In genomic region chr4:137287818-137288217, GRCm38 (mm10) we compare ENCODE assay signal across 9 mouse cellular contexts. TPM values are rescaled to one million over a fixed set of nuclear protein-coding genes. Genes with fewer than 3 reads are reported as not detected.
DNase-seq lines count a peak whose midpoint lies in the region; ATAC-seq and TF ChIP-seq lines count a peak whose summit lies in the region.
"Had no signal": no experiment of that assay in that cellular context is flagged by ENCODE, and none has a peak within 500 bp of the region (broad histone marks: within the 10 kb centered on the region; RNA-seq: fewer than 3 reads in every experiment).

No protein-coding gene starts in this region.

- H3K4me2 ChIP-seq in liver, embryonic 14.5 days (ENCODE audit: low read depth), result no peak overlapping the region
- H3K4me2 ChIP-seq in stomach, postnatal 0 days (replicated peaks; ENCODE audit: low read depth), result no peak overlapping the region
- H3K4me2 ChIP-seq: midbrain, embryonic 12.5 days had no signal

- no peak overlapping the region for H3K9ac ChIP-seq in liver, embryonic 14.5 days (replicated peaks)
- H3K9ac ChIP-seq in stomach, postnatal 0 days (ENCODE audit: low read length), result no peak overlapping the region
- H3K9ac ChIP-seq: midbrain, embryonic 12.5 days had no signal

- peaks cover 28% of the 10 kb centered on the region for H3K27me3 ChIP-seq in G1E (ENCODE audit: insufficient read depth, low read length)
- peaks cover 2% of the 10 kb centered on the region; the same call in 1 of the 2 replicates for H3K27me3 ChIP-seq in liver, embryonic 14.5 days (ENCODE audit: control insufficient read depth, insufficient read depth, low read length)
- no peaks in the 10 kb centered on the region for H3K27me3 ChIP-seq in stomach, postnatal 0 days (ENCODE audit: control insufficient read depth, insufficient read depth, low read length)

- TF ChIP-seq EP300 in liver, embryonic 14.5 days (IDR thresholded peaks at IDR 0.05; ENCODE audit: low read depth), result no peak
- no peak for TF ChIP-seq EP300 in stomach, postnatal 0 days (optimal IDR thresholded peaks at IDR 0.05)

- no peaks in the 10 kb centered on the region for H3K4me1 ChIP-seq in G1E (ENCODE audit: insufficient read depth, low read depth, low read length)
- H3K4me1 ChIP-seq in liver, embryonic 14.5 days (replicated peaks; ENCODE audit: control insufficient read depth in 2 of 2, insufficient read depth in 2 of 2, low read length in 1 of 2), result no peaks in the 10 kb centered on the region
- H3K4me1 ChIP-seq in stomach, postnatal 0 days (replicated peaks; ENCODE audit: control insufficient read depth, insufficient read depth), result no peaks in the 10 kb centered on the region; the same call in 1 of the 2 replicates

- TF ChIP-seq POLR2A in brain, embryonic 14.5 days (IDR thresholded peaks at IDR 0.05; ENCODE audit: borderline replicate concordance, extremely low read depth, insufficient read depth, insufficient read length, poor library complexity, severe bottlenecking), result no peak

- no peak overlapping the region for H3K27ac ChIP-seq in liver, embryonic 14.5 days
- H3K27ac ChIP-seq in stomach, postnatal 0 days (replicated peaks), result no peak overlapping the region
- H3K27ac ChIP-seq: midbrain, embryonic 12.5 days had no signal

- TF ChIP-seq CTCF in G1E (IDR thresholded peaks at IDR 0.05; ENCODE audit: low read depth, low read length), result peak; percentile 36; the same call in 1 of the 2 replicates
- TF ChIP-seq CTCF in brain, embryonic 14.5 days (IDR thresholded peaks at IDR 0.05; ENCODE audit: borderline replicate concordance, extremely low read depth, insufficient read depth, insufficient read length), result peak; percentile 89
- TF ChIP-seq CTCF in liver, embryonic 14.5 days (IDR thresholded peaks at IDR 0.05; ENCODE audit: low read depth), result peak; percentile 89
- peak; percentile 90 for TF ChIP-seq CTCF in stomach, postnatal 0 days (IDR thresholded peaks at IDR 0.05; ENCODE audit: low read depth)

- intact Hi-C loops in left cerebral cortex, postnatal 4 days (cut with DNase I), result no loop called here

- H3K36me3 ChIP-seq in G1E (replicated peaks), result no peaks in the 10 kb centered on the region
- no peaks in the 10 kb centered on the region for H3K36me3 ChIP-seq in liver, embryonic 14.5 days (replicated peaks; ENCODE audit: control insufficient read depth, insufficient read depth, low read depth)
- peaks cover 3% of the 10 kb centered on the region; the same call in 1 of the 2 replicates for H3K36me3 ChIP-seq in stomach, postnatal 0 days (ENCODE audit: control insufficient read depth, insufficient read depth, low read length)
- H3K36me3 ChIP-seq: midbrain, embryonic 12.5 days had no signal

- no peak for ATAC-seq in G1E (ENCODE audit: extremely low read depth, insufficient number of reproducible peaks, low FRiP score, poor library complexity, severe bottlenecking)
- ATAC-seq in liver, embryonic 14.5 days (ENCODE audit: insufficient read depth), result no peak
- no peak for ATAC-seq in stomach, postnatal 0 days (ENCODE audit: low FRiP score, low TSS enrichment)

- peak; percentile 62 for DNase-seq in left cerebral cortex, postnatal 4 days
- no peak for DNase-seq in left cerebral cortex, adult 8-10 months (ENCODE audit: low spot score in 2 of 2)
- DNase-seq in G1E (ENCODE audit: low spot score), result no peak
- peak; percentile 65 for DNase-seq in brain, embryonic 14.5 days (ENCODE audit: low read depth)
- DNase-seq in heart, postnatal 4 days, result peak; percentile 76
- no peak for DNase-seq in liver, embryonic 14.5 days (ENCODE audit: low read depth in 3 of 3, low spot score in 3 of 3)
- DNase-seq in stomach, postnatal 0 days (ENCODE audit: low spot score), result peak; percentile 71
- no peak for DNase-seq in frontal cortex, postnatal 10 days (ENCODE audit: low spot score in 2 of 2)

- WGBS in liver, embryonic 14.5 days (ENCODE audit: insufficient replicate concordance), result 2% methylated on average over 4 of the region's 4 CpGs
- WGBS in stomach, postnatal 0 days, result 6% methylated on average over 4 of the region's 4 CpGs

- H3K4me3 ChIP-seq in G1E (ENCODE audit: low read depth, low read length), result no peak overlapping the region
- no peak overlapping the region for H3K4me3 ChIP-seq in liver, embryonic 14.5 days (ENCODE audit: insufficient read depth in 1 of 2, low read depth in 2 of 2, low read length in 2 of 2)
- H3K4me3 ChIP-seq in stomach, postnatal 0 days (ENCODE audit: low read depth, low read length), result no peak overlapping the region
- H3K4me3 ChIP-seq: midbrain, embryonic 12.5 days had no signal

- no peaks in the 10 kb centered on the region for H3K9me3 ChIP-seq in G1E (replicated peaks)
- no peaks in the 10 kb centered on the region for H3K9me3 ChIP-seq in liver, embryonic 14.5 days (ENCODE audit: control insufficient read depth, low read length)
- H3K9me3 ChIP-seq in stomach, postnatal 0 days (ENCODE audit: control insufficient read depth, low read length), result no peaks in the 10 kb centered on the region
- H3K9me3 ChIP-seq: midbrain, embryonic 12.5 days had no signal

RNA-seq across cellular contexts. Expression of gene Wnt4, which starts 10.5 kb away (rescaled TPM):
- total RNA-seq in left cerebral cortex, postnatal 4 days (2021), result 1 to 10 TPM; 7.5 to 7.7 TPM
- 1 to 10 TPM; 8.9 to 9.9 (median 9.5) TPM for total RNA-seq in left cerebral cortex, adult 8-10 months (2022)
- not detected in 2 replicates for total RNA-seq in G1E (2014; fragmentation: Nextera tagmentation)
- total RNA-seq in G1E (2017), result 0.06 and 0.11 TPM in 2 replicates
- polyA plus RNA-seq in G1E (2012), result not detected in 2 replicates
- polyA plus RNA-seq in brain, embryonic 14.5 days (2012; rRNA removed), result 2.1 and 4.6 TPM in 2 replicates
- under 1 TPM; 0.76 to 0.88 TPM for total RNA-seq in heart, postnatal 4 days (2021)
- polyA plus RNA-seq in liver, embryonic 14.5 days (2012; rRNA removed), result 0.16 and 0.25 TPM in 2 replicates
- 0.09 and 0.14 TPM in 2 replicates for polyA plus RNA-seq in liver, embryonic 14.5 days (2014; fragmentation: Nextera tagmentation; extraction: Ambion mirVana)
- polyA plus RNA-seq in stomach, postnatal 0 days (2015; fragmentation: Nextera tagmentation; extraction: Ambion mirVana), result 45.3 and 59.7 TPM in 2 replicates

Comparison
In these comparisons a context has a peak if more than half of its experiments do, and no peak if none do; other contexts are left out.
1. DNase-seq: peak in left cerebral cortex, postnatal 4 days (single experiment), brain, embryonic 14.5 days (single experiment), heart, postnatal 4 days (single experiment) and stomach, postnatal 0 days (single experiment); none in left cerebral cortex, adult 8-10 months (0 of 2), G1E (single experiment), liver, embryonic 14.5 days (0 of 3) and frontal cortex, postnatal 10 days (0 of 2).
2. CTCF ChIP-seq: peak in every context shown above with its lines; median percentile 90 in stomach, postnatal 0 days; 89 in brain, embryonic 14.5 days; 89 in liver, embryonic 14.5 days; 36 in G1E.
3. RNA of gene Wnt4, which starts 10.5 kb away (total RNA-seq): 8.9 to 9.9 TPM in left cerebral cortex, adult 8-10 months and 7.5 to 7.7 TPM in left cerebral cortex, postnatal 4 days; 0.76 to 0.88 TPM in heart, postnatal 4 days and 0.06 to 0.11 TPM in G1E; every median in the first group is over 4 times any median in the second.